Mouse (Mus musculus) MEL (cell line): ENCODE results near the gene Defb43.

Experiments used
- CTCF ChIP-seq, 3 experiments: IDR thresholded peaks in 2 of 3; conservative IDR thresholded peaks in 1 of 3; 2 replicates each; pipeline ENCODE4 v1.5.1; 2011 to 2012; ENCODE audit warnings: low read length in 3 of 3, low read depth in 2 of 3, mild to moderate bottlenecking in 2 of 3, improper control_type of control experiment in 1 of 3, inconsistent platforms in 1 of 3, mixed read lengths in 1 of 3, moderate library complexity in 1 of 3; ENCODE audit not compliant: control insufficient read depth in 1 of 3, insufficient read depth in 1 of 3, poor library complexity in 1 of 3, severe bottlenecking in 1 of 3
- EP300 ChIP-seq, 2 experiments: IDR thresholded peaks; 2 replicates each; pipeline ENCODE4 v1.6.1; 2011; ENCODE audit warnings: improper control_type of control experiment in 2 of 2, low read length in 2 of 2, low read depth in 1 of 2, mild to moderate bottlenecking in 1 of 2
- GABPA ChIP-seq: IDR thresholded peaks from 2 replicates; pipeline ENCODE4 v1.6.1; 2012; ENCODE audit warnings: low read depth, mild to moderate bottlenecking, inconsistent platforms, low read length, improper control_type of control experiment, moderate library complexity
- JUND ChIP-seq: IDR thresholded peaks from 2 replicates; pipeline ENCODE4 v1.6.1; 2011; ENCODE audit warnings: low read depth, mild to moderate bottlenecking, improper control_type of control experiment, low read length
- MAFK ChIP-seq: IDR thresholded peaks from 2 replicates; pipeline ENCODE4 v1.6.1; 2011; ENCODE audit warnings: low read depth, mild to moderate bottlenecking, low read length, improper control_type of control experiment, borderline replicate concordance
- MEF2A ChIP-seq: IDR thresholded peaks from 2 replicates; pipeline ENCODE4 v1.6.1; 2014; ENCODE audit warnings: low read depth, mild to moderate bottlenecking, inconsistent platforms, low read length, improper control_type of control experiment; ENCODE audit not compliant: poor library complexity, insufficient replicate concordance, severe bottlenecking; ENCODE audit errors: extremely low read depth
- MYC ChIP-seq: IDR thresholded peaks from 2 replicates; pipeline ENCODE4 v1.6.1; 2011; ENCODE audit warnings: low read depth, mild to moderate bottlenecking, low read length, improper control_type of control experiment, moderate library complexity
- POLR2A ChIP-seq, 2 experiments: IDR thresholded peaks; 2 replicates each; pipeline ENCODE4 v1.6.1; 2011 to 2012; ENCODE audit warnings: low read length in 2 of 2, mild to moderate bottlenecking in 2 of 2, control low read depth in 1 of 2, improper control_type of control experiment in 1 of 2, low read depth in 1 of 2, moderate library complexity in 1 of 2; ENCODE audit not compliant: control insufficient read depth in 1 of 2, insufficient read depth in 1 of 2, poor library complexity in 1 of 2
- POLR2AphosphoS5 ChIP-seq: IDR thresholded peaks from 2 replicates; pipeline ENCODE4 v1.6.1; 2012; ENCODE audit warnings: low read depth, borderline replicate concordance, mild to moderate bottlenecking, inconsistent platforms, low read length, moderate library complexity, mixed read lengths
- SIN3A ChIP-seq: IDR thresholded peaks from 2 replicates; pipeline ENCODE4 v1.6.1; 2012; ENCODE audit warnings: low read length, improper control_type of control experiment, inconsistent platforms
- ZC3H11A ChIP-seq: IDR thresholded peaks from 2 replicates; pipeline ENCODE4 v1.6.1; 2012; ENCODE audit warnings: low read depth, mild to moderate bottlenecking, inconsistent platforms, low read length, improper control_type of control experiment

- TF ChIP-seq POLR2A (IDR thresholded peaks at IDR 0.05; ENCODE audit: control insufficient read depth in 1 of 2, insufficient read depth in 1 of 2, low read depth in 1 of 2, low read length in 2 of 2, poor library complexity in 1 of 2) (no peak), ZC3H11A (no peak), MYC (no peak), JUND (no peak), MEF2A (no peak), CTCF (IDR thresholded peaks at IDR 0.05 in 2 of 3, conservative IDR thresholded peaks at IDR 0.05 in 1 of 3; ENCODE audit: control insufficient read depth in 1 of 3, insufficient read depth in 1 of 3, low read depth in 2 of 3, low read length in 3 of 3, poor library complexity in 1 of 3, severe bottlenecking in 1 of 3) (no peak), SIN3A (no peak), EP300 (IDR thresholded peaks at IDR 0.05; ENCODE audit: low read depth in 1 of 2, low read length in 2 of 2) (no peak), GABPA (no peak), POLR2AphosphoS5 (no peak), MAFK (no peak)
Measured at GRCm38 (mm10) chr14:62984410-62984809, 27.2 kb upstream of the Defb43 start, which contains the start of gene Defb48.
